Mouse (Mus musculus) limb, embryonic 13.5 days (tissue): ENCODE measurements around the gene Rhobtb1. TPM values are rescaled to one million over a fixed set of nuclear protein-coding genes. Genes with fewer than 3 reads are reported as not detected.

Experiments used
- ATAC-seq: fragments of 200-750 bp; cut with Nextera tagmentation; 2 replicates; pipeline ENCODE4 v1.8.0; 2017; ENCODE audit warnings: low read depth, moderate number of reproducible peaks, moderate TSS enrichment; ENCODE audit not compliant: low FRiP score
- H3K27ac ChIP-seq: fragments of 300-500 bp; sonication (generic); 2 replicates; pipeline ENCODE4 v1.5.1; 2015; ENCODE audit warnings: inconsistent platforms, mild to moderate bottlenecking, moderate library complexity
- H3K27me3 ChIP-seq: fragments of 300-500 bp; sonication (generic); 2 replicates; pipeline ENCODE4 v1.6.1; 2015; ENCODE audit warnings: mild to moderate bottlenecking, inconsistent platforms
- H3K36me3 ChIP-seq: fragments of 300-500 bp; sonication (generic); 2 replicates; pipeline ENCODE4 v1.6.1; 2015; ENCODE audit warnings: inconsistent platforms, mild to moderate bottlenecking, moderate library complexity
- H3K4me1 ChIP-seq: fragments of 300-500 bp; sonication (generic); 2 replicates; pipeline ENCODE4 v1.6.1; 2015; ENCODE audit warnings: inconsistent platforms
- H3K4me2 ChIP-seq: fragments of 300-500 bp; sonication (generic); replicated peaks from 2 replicates; pipeline ENCODE4 v1.6.1; 2015; ENCODE audit warnings: inconsistent platforms, mild to moderate bottlenecking, moderate library complexity
- H3K4me3 ChIP-seq: fragments of 300-500 bp; sonication (generic); 2 replicates; pipeline ENCODE4 v1.5.1; 2015; ENCODE audit warnings: moderate library complexity, mild to moderate bottlenecking, inconsistent platforms
- H3K9ac ChIP-seq: fragments of 300-500 bp; sonication (generic); 2 replicates; pipeline ENCODE4 v1.6.1; 2015; ENCODE audit warnings: mild to moderate bottlenecking, inconsistent platforms
- H3K9me3 ChIP-seq: fragments of 300-500 bp; sonication (generic); 2 replicates; pipeline ENCODE4 v1.6.1; 2016; ENCODE audit warnings: inconsistent platforms
- WGBS: fragments of 180-500 bp; shearing (Covaris S2); methylation state at CpG from one replicate; pipeline ENCODE4 v1.1.7; 2015; 5-methylcytosine and 5-hydroxymethylcytosine counted together
- polyA plus RNA-seq: library from polyadenylated mRNA; unstranded; fragments of >200 nt; fragmentation: Nextera tagmentation; extraction: Ambion mirVana; gene quantifications from 2 replicates; pipeline ENCODE4 v1.2.1, GENCODE M21; 2015

Gene Rhobtb1
- polyA plus RNA-seq, 1 experiment from 2014 or later = 36.7 TPM

DNA sequence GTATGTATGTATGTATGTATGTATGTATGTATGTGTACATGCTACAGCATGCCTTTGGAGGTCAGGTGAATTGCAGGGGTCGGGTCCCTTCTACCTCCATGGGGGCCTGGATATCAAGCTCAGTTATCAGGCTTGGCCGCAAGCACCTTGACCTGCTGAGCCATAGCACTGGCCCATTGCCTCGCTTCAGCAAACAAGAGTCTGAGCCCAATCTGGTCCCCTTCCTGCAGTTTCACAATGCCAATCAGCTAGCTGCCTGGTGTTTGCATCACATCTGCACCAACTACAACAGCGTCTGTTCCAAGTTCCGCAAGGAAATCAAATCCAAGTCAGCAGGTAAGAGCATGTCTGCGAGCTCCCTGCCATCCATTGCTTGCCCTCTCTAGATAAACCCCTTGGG lies 137.5 kb downstream of the Rhobtb1 start:
- Histone ChIP-seq H3K36me3 (peaks cover 70% of the 10 kb centered on the region), H3K4me3 (no peak overlapping the region), H3K9ac (no peak overlapping the region), H3K27ac (no peak overlapping the region), H3K9me3 (no peaks in the 10 kb centered on the region), H3K4me2 (no peak overlapping the region), H3K27me3 (no peaks in the 10 kb centered on the region), H3K4me1 (no peaks in the 10 kb centered on the region)
- WGBS = 88% methylated on average over 6 of the region's 6 CpGs
- no peak for ATAC-seq

- ATAC-seq = no peak
Measured at GRCm38 (mm10) chr10:69290736-69291135, 139.5 kb downstream of the Rhobtb1 start.

GRCm38 (mm10) chr10:69295919-69296318 lies 144.7 kb downstream of the Rhobtb1 start:
- Histone ChIP-seq H3K27ac (no peak overlapping the region), H3K36me3 (peaks cover 2% of the 10 kb centered on the region; the same call in 1 of the 2 replicates), H3K4me3 (no peak overlapping the region), H3K9ac (no peak overlapping the region), H3K27me3 (no peaks in the 10 kb centered on the region), H3K4me2 (no peak overlapping the region), H3K9me3 (no peaks in the 10 kb centered on the region), H3K4me1 (no peaks in the 10 kb centered on the region)
- WGBS = 81% methylated on average over 9 of the region's 9 CpGs
- no peak for ATAC-seq

More at GRCm38 (mm10) chr10:69290736-69291135, 139.5 kb downstream of the Rhobtb1 start:
- H3K27me3 ChIP-seq = no peaks in the 10 kb centered on the region
- peaks cover 50% of the 10 kb centered on the region for H3K36me3 ChIP-seq
- no peaks in the 10 kb centered on the region for H3K4me1 ChIP-seq
- no peak overlapping the region for H3K4me2 ChIP-seq
- no peak overlapping the region for H3K4me3 ChIP-seq
- 89% methylated on average over 8 of the region's 8 CpGs for WGBS
- no peak overlapping the region for H3K27ac ChIP-seq
- H3K9me3 ChIP-seq = no peaks in the 10 kb centered on the region
- H3K9ac ChIP-seq = no peak overlapping the region

DNA sequence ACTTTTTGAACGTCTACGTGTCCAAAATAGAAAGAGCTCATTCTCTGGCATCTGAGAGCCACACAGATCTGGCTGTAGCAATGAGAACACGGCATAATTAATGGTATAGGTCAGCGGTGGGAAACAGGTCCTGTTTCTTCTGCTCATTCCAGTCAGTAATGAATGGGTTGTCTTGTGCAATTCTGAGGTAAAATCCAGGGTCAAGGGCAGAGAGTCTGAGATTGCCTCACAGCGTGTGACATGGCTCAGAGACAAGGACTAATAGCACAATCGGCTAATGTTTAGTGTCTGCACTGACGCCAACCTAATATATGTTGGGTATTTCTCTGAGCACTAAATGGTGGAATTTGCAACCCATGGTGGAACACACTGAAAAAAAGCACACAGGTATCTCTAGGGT lies 148.8 kb downstream of the Rhobtb1 start:
- H3K27me3 ChIP-seq = no peaks in the 10 kb centered on the region
- WGBS = 87% methylated on average over 7 of the region's 7 CpGs
- no peaks in the 10 kb centered on the region for H3K4me1 ChIP-seq
- no peak overlapping the region for H3K4me2 ChIP-seq
- H3K9me3 ChIP-seq = no peaks in the 10 kb centered on the region
- H3K9ac ChIP-seq = no peak overlapping the region
- H3K4me3 ChIP-seq = no peak overlapping the region
- no peaks in the 10 kb centered on the region for H3K36me3 ChIP-seq
- no peak for ATAC-seq
- H3K27ac ChIP-seq = no peak overlapping the region

DNA sequence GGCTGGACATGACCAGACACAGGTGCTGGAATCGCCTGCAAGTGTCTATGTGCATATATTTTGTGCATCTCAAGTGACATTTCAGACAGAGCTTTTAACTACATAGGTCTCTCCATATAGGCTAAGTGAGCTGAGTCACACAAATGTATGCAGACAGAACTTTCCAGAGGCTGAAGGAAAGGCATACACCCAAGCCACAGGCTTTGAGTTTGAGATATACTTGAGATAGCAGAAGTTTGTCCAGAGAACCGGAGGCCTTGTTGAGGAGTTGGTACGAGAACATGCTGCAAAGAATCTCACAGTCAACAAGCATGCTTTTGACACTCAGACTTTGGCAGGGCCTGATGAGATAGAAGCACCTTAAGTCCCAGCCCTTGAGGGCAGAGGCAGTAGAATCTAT lies 151.4 kb downstream of the Rhobtb1 start:
- H3K4me3 ChIP-seq = no peak overlapping the region
- no peaks in the 10 kb centered on the region for H3K9me3 ChIP-seq
- 91% methylated on average over 3 of the region's 3 CpGs for WGBS
- no peak overlapping the region for H3K9ac ChIP-seq
- no peak for ATAC-seq
- no peak overlapping the region for H3K4me2 ChIP-seq
- H3K27ac ChIP-seq = no peak overlapping the region
- no peaks in the 10 kb centered on the region for H3K36me3 ChIP-seq
- no peaks in the 10 kb centered on the region for H3K27me3 ChIP-seq
- H3K4me1 ChIP-seq = peaks cover 6% of the 10 kb centered on the region; the same call in 1 of the 2 replicates

- H3K27me3 ChIP-seq = no peaks in the 10 kb centered on the region
- no peak overlapping the region for H3K9ac ChIP-seq
- H3K4me1 ChIP-seq = peaks cover 6% of the 10 kb centered on the region; the same call in 1 of the 2 replicates
- no peak overlapping the region for H3K4me3 ChIP-seq
- 84% methylated on average over 3 of the region's 3 CpGs for WGBS
- H3K9me3 ChIP-seq = no peaks in the 10 kb centered on the region
- H3K27ac ChIP-seq = no peak overlapping the region
- H3K4me2 ChIP-seq = no peak overlapping the region
- no peak for ATAC-seq
- no peaks in the 10 kb centered on the region for H3K36me3 ChIP-seq
Measured at GRCm38 (mm10) chr10:69304819-69305218, 153.6 kb downstream of the Rhobtb1 start.

- WGBS = 33% methylated on average over 7 of the region's 7 CpGs
- Histone ChIP-seq H3K9ac (no peak overlapping the region), H3K4me2 (no peak overlapping the region), H3K27me3 (no peaks in the 10 kb centered on the region), H3K4me3 (no peak overlapping the region), H3K27ac (no peak overlapping the region), H3K9me3 (no peaks in the 10 kb centered on the region), H3K4me1 (peaks cover 6% of the 10 kb centered on the region; the same call in 1 of the 2 replicates), H3K36me3 (no peaks in the 10 kb centered on the region)
- ATAC-seq = no peak
Measured at GRCm38 (mm10) chr10:69305600-69305999, 154.4 kb downstream of the Rhobtb1 start.

DNA sequence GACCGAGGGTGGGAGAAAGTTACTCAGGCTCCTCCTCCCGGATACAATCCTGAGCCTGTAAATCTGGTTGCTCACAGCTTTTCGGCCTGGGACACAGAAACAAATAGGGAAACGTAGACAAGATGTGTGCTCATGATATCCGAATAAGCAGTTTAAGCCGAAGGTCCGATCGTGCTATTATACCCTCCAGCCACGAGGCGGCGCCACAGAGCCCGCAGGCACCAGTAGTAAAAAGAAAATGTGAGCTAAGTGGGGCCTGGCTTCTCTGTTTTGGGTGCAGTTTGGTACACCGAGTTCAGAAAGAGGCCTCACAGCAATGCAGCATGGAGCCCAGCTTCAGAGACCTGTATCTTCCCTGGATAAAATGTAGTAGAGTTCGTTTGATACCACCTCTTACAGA lies 155.0 kb downstream of the Rhobtb1 start:
- Histone ChIP-seq H3K36me3 (no peaks in the 10 kb centered on the region), H3K4me2 (no peak overlapping the region), H3K4me1 (peaks cover 6% of the 10 kb centered on the region; the same call in 1 of the 2 replicates), H3K9me3 (no peaks in the 10 kb centered on the region), H3K9ac (no peak overlapping the region), H3K4me3 (no peak overlapping the region), H3K27ac (no peak overlapping the region), H3K27me3 (no peaks in the 10 kb centered on the region)
- WGBS = 50% methylated on average over 14 of the region's 14 CpGs
- ATAC-seq = no peak

DNA sequence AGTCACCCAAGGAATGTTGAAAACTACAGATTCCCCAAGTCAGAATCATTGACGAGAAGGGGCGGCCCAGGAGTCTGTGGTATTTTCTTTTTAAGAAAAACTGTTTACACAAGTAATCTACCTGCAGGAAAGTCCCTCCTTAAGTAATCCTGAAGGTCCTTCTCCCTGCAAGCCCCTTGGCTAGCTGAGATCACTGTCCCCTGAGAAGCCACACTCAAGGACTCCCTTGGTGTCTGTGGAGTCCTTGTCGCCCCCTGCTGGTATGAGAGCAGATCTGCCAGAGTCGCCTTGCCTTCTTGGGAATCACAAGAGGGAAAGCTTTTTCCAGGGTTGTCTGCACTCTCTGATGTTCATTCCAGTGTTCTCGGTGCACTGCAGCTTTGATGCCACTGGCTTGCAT lies 155.8 kb downstream of the Rhobtb1 start:
- Histone ChIP-seq H3K4me1 (peaks cover 6% of the 10 kb centered on the region; the same call in 1 of the 2 replicates), H3K9ac (no peak overlapping the region), H3K27me3 (no peaks in the 10 kb centered on the region), H3K4me2 (no peak overlapping the region), H3K4me3 (no peak overlapping the region), H3K36me3 (no peaks in the 10 kb centered on the region), H3K27ac (no peak overlapping the region), H3K9me3 (no peaks in the 10 kb centered on the region)
- 48% methylated on average over 5 of the region's 5 CpGs for WGBS
- peak; percentile 28; the same call in 1 of the 2 replicates for ATAC-seq

DNA sequence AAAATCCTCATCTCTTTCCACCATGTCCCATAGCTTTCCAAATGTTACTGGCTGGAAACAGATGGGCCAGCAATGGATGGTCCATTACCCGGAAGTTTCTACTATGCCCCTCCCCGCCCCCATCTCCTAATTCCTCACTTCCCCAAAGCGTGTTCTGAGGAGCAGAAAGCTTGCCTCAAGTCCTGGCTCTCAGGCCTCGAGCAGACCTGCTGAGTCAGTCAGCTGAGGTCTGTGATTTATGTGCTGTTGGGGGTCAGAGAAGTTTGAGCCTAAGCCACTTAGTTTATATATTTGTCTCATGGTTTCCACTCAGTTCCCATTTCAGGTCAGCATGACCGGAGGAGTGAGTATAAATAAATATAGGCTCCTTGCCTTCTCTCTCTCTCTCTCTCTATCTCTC lies 157.9 kb downstream of the Rhobtb1 start:
- Histone ChIP-seq H3K9me3 (no peaks in the 10 kb centered on the region), H3K36me3 (no peaks in the 10 kb centered on the region), H3K9ac (no peak overlapping the region), H3K4me3 (no peak overlapping the region), H3K27me3 (no peaks in the 10 kb centered on the region), H3K4me2 (no peak overlapping the region), H3K27ac (no peak overlapping the region), H3K4me1 (peaks cover 16% of the 10 kb centered on the region)
- WGBS = 55% methylated on average over 5 of the region's 5 CpGs
- no peak for ATAC-seq

- Histone ChIP-seq H3K4me1 (peaks cover 22% of the 10 kb centered on the region), H3K36me3 (no peaks in the 10 kb centered on the region), H3K4me3 (no peak overlapping the region), H3K9ac (no peak overlapping the region), H3K9me3 (no peaks in the 10 kb centered on the region), H3K27me3 (no peaks in the 10 kb centered on the region), H3K27ac (no peak overlapping the region), H3K4me2 (no peak overlapping the region)
- no peak for ATAC-seq
- WGBS = 78% methylated on average over 16 of the region's 16 CpGs
Measured at GRCm38 (mm10) chr10:69311867-69312266, 160.6 kb downstream of the Rhobtb1 start.

- Histone ChIP-seq H3K4me1 (peaks cover 22% of the 10 kb centered on the region), H3K4me2 (peak overlapping the region; percentile 43), H3K36me3 (no peaks in the 10 kb centered on the region), H3K9me3 (no peaks in the 10 kb centered on the region; the same call in 1 of the 2 replicates), H3K4me3 (no peak overlapping the region), H3K27ac (peak overlapping the region; percentile 75), H3K9ac (no peak overlapping the region), H3K27me3 (no peaks in the 10 kb centered on the region)
- 14% methylated on average over 8 of the region's 8 CpGs for WGBS
- peak; percentile 44; the same call in 1 of the 2 replicates for ATAC-seq
Measured at GRCm38 (mm10) chr10:69313944-69314343, 162.7 kb downstream of the Rhobtb1 start.

DNA sequence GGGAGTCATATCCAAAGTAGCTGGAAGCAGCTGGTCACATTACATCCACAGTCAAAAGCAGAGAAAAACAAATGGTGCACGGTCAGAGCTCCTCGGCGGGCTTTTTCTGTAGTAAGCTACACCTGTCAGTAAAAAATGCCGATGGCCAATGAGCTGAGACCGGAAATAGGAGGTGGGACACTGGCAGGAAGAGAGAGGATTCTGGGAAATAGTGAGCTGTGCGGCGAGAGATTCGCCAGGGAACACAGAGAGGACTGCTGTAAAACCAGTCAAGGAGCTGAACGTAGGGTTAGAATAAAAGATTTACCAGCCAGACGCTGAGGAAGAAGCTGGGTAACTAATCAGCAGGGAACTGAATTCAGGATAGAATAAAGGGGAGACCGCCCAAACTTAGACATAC lies 167.3 kb downstream of the Rhobtb1 start:
- Histone ChIP-seq H3K4me3 (no peak overlapping the region), H3K27me3 (no peaks in the 10 kb centered on the region), H3K36me3 (no peaks in the 10 kb centered on the region), H3K9ac (no peak overlapping the region), H3K9me3 (no peaks in the 10 kb centered on the region; the same call in 1 of the 2 replicates), H3K27ac (no peak overlapping the region), H3K4me2 (no peak overlapping the region), H3K4me1 (peaks cover 38% of the 10 kb centered on the region)
- ATAC-seq = no peak
- WGBS = 87% methylated on average over 11 of the region's 11 CpGs
